Mouse (Mus musculus): ENCODE data around the gene Plcl1.

DNA sequence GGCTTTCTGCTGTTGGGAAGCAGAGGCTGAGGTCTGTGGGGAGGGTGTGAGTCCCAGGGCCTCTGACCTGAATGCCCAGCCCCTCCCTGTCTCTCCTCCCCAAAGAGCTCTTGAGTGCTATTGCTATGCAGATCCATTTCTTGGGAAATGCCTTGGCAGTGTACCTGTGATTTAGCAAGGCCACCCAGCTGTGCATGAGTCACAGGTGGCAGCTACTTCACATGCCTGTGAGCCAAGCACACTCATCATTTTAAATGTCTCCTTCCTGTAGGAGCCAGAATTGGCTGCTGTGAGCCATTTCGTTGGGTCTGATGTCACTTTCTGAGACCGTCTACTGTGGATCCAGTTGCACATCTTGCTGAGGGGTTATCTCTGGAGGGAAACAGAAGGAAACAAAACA lies 170.2 kb downstream of the Plcl1 start:
- TF ChIP-seq TAL1 (IDR thresholded peaks at IDR 0.05; ENCODE audit: low read length) (no peak), GATA1 (IDR thresholded peaks at IDR 0.05; ENCODE audit: low read length) (no peak)

Measured in erythroblast, embryonic 14.5 days (primary cell).